Mouse (Mus musculus) heart, adult 2 months (tissue): ENCODE measurements at regions not wholly inside any gene's neighbourhood (a gene's known extent, or its start where the extent isn't known, plus 50 kb on each side); places are given as distances from the start of the nearest gene placed in this dataset.

Source experiments
- CTCF ChIP-seq: fragments of 200-600 bp; IDR thresholded peaks from 2 replicates; pipeline ENCODE4 v1.8.1; 2022; ENCODE audit warnings: antibody characterized with exemption, mild to moderate bottlenecking, moderate library complexity
- EP300 ChIP-seq: fragments of 200-500 bp; IDR thresholded peaks from 2 replicates; pipeline ENCODE4 v1.6.1; 2011; ENCODE audit warnings: low read depth, low read length, control low read depth; ENCODE audit not compliant: insufficient read depth

GRCm38 (mm10) chr16:79168193-79168592 lies 77.3 kb upstream of the Tmprss15 start:
- peak; percentile 85 for TF ChIP-seq CTCF
- TF ChIP-seq EP300, result no peak
